In the genomic region with DNA sequence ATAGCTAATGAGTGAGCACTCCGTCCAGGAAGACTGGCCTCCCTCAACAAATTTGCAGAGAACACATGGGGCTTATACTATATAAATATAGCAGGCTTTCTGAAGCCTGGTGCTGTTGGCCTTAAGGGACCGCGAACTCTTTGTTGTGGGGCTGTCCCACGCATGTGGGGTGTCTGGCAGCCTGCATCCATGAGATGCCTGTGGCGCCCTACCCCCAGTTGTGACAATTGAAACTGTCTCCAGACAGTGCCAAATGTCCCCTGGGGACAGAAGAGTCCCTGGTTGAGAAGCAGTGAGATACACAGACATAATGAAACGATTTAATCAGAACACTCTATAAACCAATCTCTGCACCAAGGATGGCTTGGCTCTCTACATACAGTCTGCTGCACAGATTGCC, we compare ENCODE assay signal across 23 mouse cellular contexts.
DNase-seq lines count a peak whose midpoint lies in the region; ATAC-seq and TF ChIP-seq lines count a peak whose summit lies in the region.
"Had no signal": no experiment of that assay in that cellular context is flagged by ENCODE, and none has a peak within 500 bp of the region (broad histone marks: within the 10 kb centered on the region; RNA-seq: fewer than 3 reads in every experiment).

No protein-coding gene starts in this region.

- H3K27ac ChIP-seq in hindbrain, embryonic 10.5 days: peak overlapping the region; percentile 8; the same call in 1 of the 2 replicates
- H3K27ac ChIP-seq in hindbrain, embryonic 11.5 days (ENCODE audit: low read depth, low read length): no peak overlapping the region
- 0 out of 2 replicates have a peak overlapping the region, but pooled peaks have one; percentile 28 for H3K27ac ChIP-seq in neural tube, embryonic 13.5 days (replicated peaks)
- H3K27ac ChIP-seq in neural tube, embryonic 15.5 days (replicated peaks): no peak overlapping the region
- H3K27ac ChIP-seq: embryonic facial prominence, embryonic 13.5 days; forebrain, embryonic 10.5 days; forebrain, embryonic 15.5 days; heart, adult 2 months; heart, embryonic 15.5 days had no signal

- H3K36me3 ChIP-seq in hindbrain, embryonic 10.5 days: peaks cover 57% of the 10 kb centered on the region
- no peaks in the 10 kb centered on the region for H3K36me3 ChIP-seq in hindbrain, embryonic 11.5 days (ENCODE audit: control insufficient read depth, insufficient read depth, low read length)
- H3K36me3 ChIP-seq in neural tube, embryonic 13.5 days: peaks cover 8% of the 10 kb centered on the region
- H3K36me3 ChIP-seq in neural tube, embryonic 15.5 days: no peaks in the 10 kb centered on the region
- H3K36me3 ChIP-seq: forebrain, embryonic 15.5 days; heart, embryonic 15.5 days had no signal

- no peak for ATAC-seq in hindbrain, embryonic 11.5 days (ENCODE audit: low FRiP score)
- ATAC-seq in neural tube, embryonic 13.5 days (ENCODE audit: low read depth): no peak
- ATAC-seq in neural tube, embryonic 15.5 days (ENCODE audit: low FRiP score): no peak
- ATAC-seq: forebrain, embryonic 15.5 days; intestine, embryonic 16.5 days had no signal

- no peak overlapping the region for H3K4me2 ChIP-seq in hindbrain, embryonic 11.5 days (replicated peaks; ENCODE audit: low read depth, low read length)
- H3K4me2 ChIP-seq in neural tube, embryonic 13.5 days: no peak overlapping the region
- H3K4me2 ChIP-seq in neural tube, embryonic 15.5 days: no peak overlapping the region
- H3K4me2 ChIP-seq: embryonic facial prominence, embryonic 13.5 days; forebrain, embryonic 15.5 days; heart, embryonic 11.5 days; heart, embryonic 15.5 days had no signal

- peaks cover 49% of the 10 kb centered on the region for H3K27me3 ChIP-seq in hindbrain, embryonic 10.5 days (ENCODE audit: insufficient read depth, poor library complexity, severe bottlenecking)
- peaks cover 12% of the 10 kb centered on the region for H3K27me3 ChIP-seq in hindbrain, embryonic 11.5 days (ENCODE audit: control insufficient read depth, insufficient read depth, low read length)
- peaks cover 9% of the 10 kb centered on the region; the same call in 1 of the 2 replicates for H3K27me3 ChIP-seq in neural tube, embryonic 13.5 days
- no peaks in the 10 kb centered on the region; the same call in 1 of the 2 replicates for H3K27me3 ChIP-seq in neural tube, embryonic 15.5 days (replicated peaks)
- H3K27me3 ChIP-seq: embryonic facial prominence, embryonic 13.5 days; forebrain, embryonic 15.5 days; heart, embryonic 15.5 days had no signal

- no peak overlapping the region for H3K9ac ChIP-seq in hindbrain, embryonic 11.5 days (ENCODE audit: low read depth, low read length)
- H3K9ac ChIP-seq in neural tube, embryonic 13.5 days: no peak overlapping the region
- no peak overlapping the region for H3K9ac ChIP-seq in neural tube, embryonic 15.5 days (replicated peaks)
- H3K9ac ChIP-seq: embryonic facial prominence, embryonic 13.5 days; forebrain, embryonic 15.5 days; heart, embryonic 15.5 days had no signal

- TF ChIP-seq POLR2A in brain, embryonic 14.5 days (IDR thresholded peaks at IDR 0.05; ENCODE audit: borderline replicate concordance, extremely low read depth, insufficient read depth, insufficient read length, poor library complexity, severe bottlenecking): no peak

- H3K4me1 ChIP-seq in hindbrain, embryonic 10.5 days (replicated peaks): peaks cover 42% of the 10 kb centered on the region
- H3K4me1 ChIP-seq in hindbrain, embryonic 11.5 days (replicated peaks; ENCODE audit: control insufficient read depth, insufficient read depth, low read length): 0 out of 2 replicates have a peak, but pooled peaks cover 2% of the 10 kb centered on the region
- peaks cover 14% of the 10 kb centered on the region for H3K4me1 ChIP-seq in neural tube, embryonic 13.5 days (replicated peaks)
- peaks cover 3% of the 10 kb centered on the region; the same call in 1 of the 2 replicates for H3K4me1 ChIP-seq in neural tube, embryonic 15.5 days
- H3K4me1 ChIP-seq: forebrain, embryonic 15.5 days had no signal

- no peak overlapping the region for H3K4me3 ChIP-seq in hindbrain, embryonic 10.5 days
- no peak overlapping the region for H3K4me3 ChIP-seq in hindbrain, embryonic 11.5 days (ENCODE audit: low read depth, low read length)
- H3K4me3 ChIP-seq in neural tube, embryonic 13.5 days: no peak overlapping the region
- no peak overlapping the region for H3K4me3 ChIP-seq in neural tube, embryonic 15.5 days (replicated peaks)
- H3K4me3 ChIP-seq: embryonic facial prominence, embryonic 13.5 days; erythroblast, embryonic 14.5 days; forebrain, embryonic 10.5 days; forebrain, embryonic 15.5 days; heart, adult 2 months; heart, embryonic 15.5 days had no signal

- DNase-seq in hindbrain, embryonic 10.5 days (ENCODE audit: low spot score): no peak
- no peak for DNase-seq in hindbrain, embryonic 11.5 days (ENCODE audit: low spot score)
- peak; percentile 40 for DNase-seq in lung, postnatal 10 days
- no peak for DNase-seq in lung, postnatal 25 days (ENCODE audit: low spot score)
- DNase-seq in brain, embryonic 14.5 days (ENCODE audit: low read depth): peak; percentile 31
- no peak for DNase-seq in embryo, embryonic 9.5 days (ENCODE audit: extremely low spot score)
- DNase-seq: adrenal gland, adult 2 months; adrenal gland, postnatal 25 days; cerebellum, adult 8-10 months; cerebellum, postnatal 14 days; embryo, embryonic 11 days; gastrocnemius, postnatal 10 days; heart, adult 2 months; heart, postnatal 14 days had no signal

- no peaks in the 10 kb centered on the region for H3K9me3 ChIP-seq in hindbrain, embryonic 10.5 days
- no peaks in the 10 kb centered on the region for H3K9me3 ChIP-seq in hindbrain, embryonic 11.5 days (ENCODE audit: control insufficient read depth, low read length)
- no peaks in the 10 kb centered on the region for H3K9me3 ChIP-seq in neural tube, embryonic 13.5 days
- H3K9me3 ChIP-seq in neural tube, embryonic 15.5 days (replicated peaks): no peaks in the 10 kb centered on the region
- H3K9me3 ChIP-seq: embryonic facial prominence, embryonic 13.5 days; forebrain, embryonic 10.5 days; forebrain, embryonic 15.5 days; heart, embryonic 15.5 days had no signal

- WGBS in hindbrain, embryonic 10.5 days: 80% methylated on average over 6 of the region's 6 CpGs
- WGBS in hindbrain, embryonic 11.5 days: 76% methylated on average over 6 of the region's 6 CpGs
- WGBS in neural tube, embryonic 13.5 days: 54% methylated on average over 6 of the region's 6 CpGs
- 48% methylated on average over 6 of the region's 6 CpGs for WGBS in neural tube, embryonic 15.5 days

- TF ChIP-seq CTCF in brain, embryonic 14.5 days (IDR thresholded peaks at IDR 0.05; ENCODE audit: borderline replicate concordance, extremely low read depth, insufficient read depth, insufficient read length): no peak

Comparison
In these comparisons a context has a peak if more than half of its experiments do, and no peak if none do; other contexts are left out.
1. DNase-seq: peak in lung, postnatal 10 days (single experiment) and brain, embryonic 14.5 days (single experiment); none in hindbrain, embryonic 10.5 days (single experiment), hindbrain, embryonic 11.5 days (single experiment), lung, postnatal 25 days (single experiment) and embryo, embryonic 9.5 days (single experiment).
2. H3K27ac ChIP-seq: peak in hindbrain, embryonic 10.5 days (single experiment) and neural tube, embryonic 13.5 days (single experiment); none in hindbrain, embryonic 11.5 days (single experiment) and neural tube, embryonic 15.5 days (single experiment).